Mouse (Mus musculus) yolk sac, embryonic 10.5 days (tissue): ENCODE measurements around the gene Gpr19.

Source experiments
- DNase-seq: peaks from one replicate; pipeline ENCODE4 v3.0.0-alpha.2; 2017; ENCODE audit warnings: low spot score

Gpr19 gene

DNA sequence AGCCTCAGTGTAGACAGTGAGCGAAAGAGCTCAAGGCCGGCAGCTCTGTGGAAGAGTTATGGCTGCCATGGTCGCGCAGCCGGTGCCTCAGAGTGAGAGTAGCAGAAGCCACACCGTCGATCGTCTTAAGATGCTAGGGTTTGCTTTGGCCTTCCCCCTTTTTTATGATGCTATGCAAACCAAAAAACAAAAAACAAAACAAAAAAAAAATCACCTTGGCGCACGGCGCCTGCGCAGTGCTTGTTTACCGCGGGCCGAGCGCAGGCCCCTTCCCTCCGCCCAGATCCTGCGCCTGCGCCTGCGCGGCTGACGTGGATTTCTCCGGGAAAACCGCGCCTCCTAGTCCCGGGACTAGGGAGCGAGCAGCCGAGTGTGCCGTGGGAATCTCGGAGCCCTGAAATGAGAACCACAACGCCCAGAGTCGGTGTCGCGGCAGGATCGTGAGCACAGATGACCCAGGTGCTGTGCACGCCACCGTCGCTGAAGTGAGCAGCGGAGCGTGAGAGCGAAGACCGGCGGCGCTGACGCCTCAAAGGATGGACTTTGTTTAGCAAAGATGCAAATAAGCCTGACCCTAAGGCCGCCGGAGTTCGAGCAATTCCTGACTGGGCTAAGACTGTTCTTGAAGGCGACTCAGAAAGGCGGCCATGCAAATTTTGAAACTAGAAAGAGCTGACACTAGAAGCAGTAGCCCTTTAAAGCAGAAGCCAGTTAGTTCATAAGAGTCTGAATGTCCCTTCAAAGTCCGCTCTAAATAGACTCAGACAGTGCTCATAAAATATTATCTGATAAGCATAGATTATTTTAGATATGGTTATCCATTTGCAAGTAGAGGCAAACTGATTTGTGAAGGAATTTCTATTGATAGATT is at the start of gene Gpr19:
Gene Gpr19 (minus strand): TSS at position 484 of the 871 bp plus-strand sequence.
- DNase-seq = peak; percentile 94

DNA sequence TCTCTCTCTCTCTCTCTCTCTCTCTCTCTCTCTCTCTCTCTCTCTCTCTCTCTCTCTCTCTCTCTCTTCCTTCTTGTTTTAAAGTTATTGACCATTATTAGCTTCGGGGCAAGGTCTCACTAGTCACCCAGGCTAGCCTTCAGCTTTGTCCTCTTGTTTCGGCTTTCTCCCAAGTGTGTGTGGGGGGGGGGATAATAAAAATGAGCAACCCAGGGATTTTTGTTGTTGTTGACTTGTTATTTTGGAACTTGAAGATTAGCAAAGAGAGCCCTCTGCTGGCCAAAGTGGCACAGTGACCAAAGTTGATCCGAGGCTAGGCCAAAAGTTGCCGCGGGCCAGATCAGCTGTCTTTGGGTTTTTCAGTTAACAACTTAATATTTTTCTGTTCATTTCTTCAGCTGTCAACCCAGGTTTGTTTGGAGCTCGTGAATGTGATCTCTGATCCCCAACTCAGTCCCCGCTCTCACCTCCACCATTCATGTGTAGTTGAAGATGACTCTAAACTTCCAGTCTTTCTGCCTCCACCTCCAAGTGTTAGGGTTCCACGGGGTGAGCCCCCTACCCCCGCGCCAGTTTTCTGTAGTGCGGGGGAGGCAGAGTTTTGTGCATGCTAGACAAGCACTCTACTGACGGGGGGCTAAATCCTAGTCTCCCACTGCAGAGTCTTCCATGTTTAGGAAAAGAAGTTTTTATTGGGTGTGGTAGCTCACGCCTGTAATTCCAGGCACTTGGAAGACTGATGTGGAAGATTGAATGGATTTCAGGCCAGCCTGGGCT is 49.1 kb upstream of the Gpr19 start:
- DNase-seq = peak; percentile 46

DNA sequence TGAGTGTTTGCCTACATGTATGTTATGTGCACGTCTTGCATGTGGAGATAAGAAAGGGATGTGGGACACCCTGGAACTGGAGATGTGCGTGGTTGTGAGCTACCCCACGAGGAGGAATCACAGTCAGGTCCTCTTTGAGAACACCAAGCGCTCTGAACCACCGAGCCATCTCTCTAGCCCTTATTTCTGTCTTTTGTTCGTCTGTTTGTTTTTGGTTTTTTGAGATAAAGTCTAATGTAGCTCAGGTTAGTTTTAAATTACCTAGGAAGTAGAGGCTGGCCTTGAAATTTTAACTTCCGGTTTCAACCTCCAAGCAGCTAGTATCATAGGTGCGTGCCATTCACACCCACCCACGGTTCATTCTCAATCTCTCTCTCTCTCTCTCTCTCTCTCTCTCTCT is 48.5 kb upstream of the Gpr19 start:
- DNase-seq = no peak

DNA sequence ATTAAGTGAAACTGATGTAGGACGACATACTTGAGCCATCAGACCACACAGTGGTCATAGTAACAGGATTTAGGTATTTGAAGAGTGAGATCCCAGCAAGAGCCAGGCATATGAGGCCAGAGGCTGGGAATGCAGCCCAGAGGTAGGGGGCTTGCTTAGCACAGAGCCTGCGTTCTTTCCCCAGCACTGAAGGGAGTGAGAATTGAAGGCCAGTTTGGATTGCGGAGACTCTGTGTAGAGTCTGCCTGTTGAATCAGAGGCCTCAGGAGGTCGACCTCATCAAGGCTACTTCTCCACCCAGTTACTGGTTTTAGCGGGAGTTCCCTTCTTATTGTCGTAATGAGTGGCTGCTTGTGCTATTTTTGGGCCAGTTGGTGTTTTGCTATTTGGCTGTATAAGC is 47.7 kb upstream of the Gpr19 start:
- no peak for DNase-seq

DNA sequence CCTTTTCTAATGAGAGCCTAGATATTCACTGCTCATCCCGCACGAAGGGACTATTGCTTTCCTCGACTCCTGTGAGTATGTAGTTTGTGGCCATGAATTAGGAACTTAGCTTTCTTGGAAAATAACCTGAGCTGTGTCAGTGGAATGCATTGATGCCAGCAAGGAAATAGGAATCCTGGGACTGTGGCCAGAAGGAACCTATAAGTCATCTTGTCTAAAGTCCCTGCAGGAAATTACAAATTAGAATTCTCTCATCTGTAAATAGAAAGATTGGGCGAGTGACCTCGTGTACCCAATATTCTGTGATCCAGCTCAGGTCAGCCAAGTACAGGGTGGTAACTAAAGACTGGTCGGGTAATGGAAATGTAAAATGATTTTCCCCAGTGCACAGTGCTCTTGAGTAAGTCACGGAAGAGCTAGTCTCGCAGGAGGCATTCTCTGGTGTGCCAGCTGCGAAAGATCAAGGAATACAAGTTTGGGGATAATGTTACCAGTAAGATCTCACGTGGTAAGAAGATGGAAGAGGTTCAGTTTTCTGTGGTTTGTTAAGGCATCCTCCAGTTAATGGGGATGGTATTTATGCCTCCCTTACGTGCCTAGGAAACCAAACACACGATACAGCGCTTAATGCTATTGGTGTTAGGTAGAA is 45.5 kb upstream of the Gpr19 start:
- DNase-seq = no peak

DNA sequence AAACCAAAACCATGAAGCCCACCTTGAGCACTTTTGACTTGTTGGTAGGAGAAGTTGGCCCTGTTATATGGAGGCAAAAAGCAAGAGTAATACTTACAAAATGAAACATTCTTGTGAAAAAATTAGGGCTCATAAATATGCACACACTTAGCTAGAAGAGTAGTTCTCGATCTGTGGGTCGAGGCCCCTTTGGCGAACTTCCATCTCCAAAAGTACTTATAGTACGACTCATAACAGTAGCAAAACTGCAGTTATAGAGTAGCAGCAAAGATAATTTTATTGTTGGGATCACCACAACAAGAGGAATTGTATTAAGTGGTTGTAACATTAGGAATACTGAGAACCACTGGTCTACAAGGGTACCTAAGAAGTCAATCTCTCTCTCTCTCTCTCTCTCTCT is 41.4 kb upstream of the Gpr19 start:
- no peak for DNase-seq

DNA sequence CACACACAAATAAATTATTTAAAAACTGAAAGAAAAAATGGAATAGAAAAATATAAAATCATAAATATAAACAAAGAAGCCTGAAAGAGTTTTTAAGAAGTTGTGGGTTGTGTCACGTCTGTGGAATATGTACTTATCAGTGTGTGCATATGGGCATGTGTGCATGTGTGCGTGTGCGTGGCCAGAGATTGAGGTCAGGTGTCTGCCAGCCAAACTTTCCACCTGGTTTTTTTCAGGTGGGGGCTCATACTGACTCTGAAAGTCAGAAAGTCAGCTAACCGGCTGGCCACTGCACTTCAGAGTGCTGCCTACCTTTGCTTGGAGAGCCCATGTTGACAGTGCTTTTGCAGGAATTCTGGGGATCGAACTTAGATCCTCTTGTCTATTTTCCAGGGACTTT is 35.9 kb upstream of the Gpr19 start:
- DNase-seq = no peak

DNA sequence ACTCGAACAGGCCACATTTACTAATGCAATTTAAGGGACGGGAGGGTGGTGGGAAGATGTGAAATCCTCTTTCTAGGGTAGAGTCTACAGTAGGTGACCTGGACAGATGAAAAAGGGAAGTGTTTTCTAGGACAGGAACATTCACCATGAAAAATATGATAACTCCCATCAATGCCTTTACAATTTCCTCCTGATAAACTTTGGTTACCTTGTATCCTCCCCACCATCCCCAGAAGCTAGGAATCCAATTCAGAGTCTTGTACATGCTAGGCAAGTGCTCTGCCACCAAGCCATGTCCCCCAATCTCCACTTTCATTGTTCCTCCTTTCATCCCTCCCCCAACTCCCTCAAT is 34.8 kb upstream of the Gpr19 start:
- no peak for DNase-seq

DNA sequence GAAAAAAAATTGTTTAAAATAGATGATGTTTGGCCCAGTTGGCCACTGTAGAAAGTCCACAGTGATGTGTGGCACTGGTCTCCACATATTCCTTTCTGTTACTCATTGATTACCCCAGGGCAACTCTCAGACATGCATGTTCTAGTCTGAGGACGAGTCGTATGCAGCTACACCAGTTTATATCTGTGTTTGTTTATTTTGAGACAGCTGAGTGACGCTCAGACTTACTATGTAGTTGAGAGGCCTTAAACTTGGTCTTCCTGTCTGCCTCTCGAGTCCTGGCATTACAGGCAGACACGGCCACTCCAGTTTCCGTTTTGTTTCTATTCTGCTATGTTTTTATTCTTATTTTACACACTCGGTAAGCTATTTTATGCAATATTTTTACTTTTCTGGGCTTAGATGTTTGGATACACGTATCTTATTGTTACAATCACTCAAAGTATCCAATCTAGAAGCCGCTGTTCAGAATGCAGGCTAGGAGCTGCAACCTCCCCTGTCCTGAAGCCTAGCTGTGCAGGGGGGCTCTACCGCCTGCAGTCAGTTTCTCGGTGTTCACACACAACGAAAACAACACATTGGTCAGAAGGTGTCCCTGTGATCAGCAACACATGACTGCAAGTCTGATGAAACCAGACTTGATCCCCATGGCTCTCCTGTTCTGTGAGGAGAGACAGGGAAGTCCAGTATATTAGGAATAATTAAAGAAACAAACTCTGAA is 34.3 kb upstream of the Gpr19 start:
- no peak for DNase-seq

DNA sequence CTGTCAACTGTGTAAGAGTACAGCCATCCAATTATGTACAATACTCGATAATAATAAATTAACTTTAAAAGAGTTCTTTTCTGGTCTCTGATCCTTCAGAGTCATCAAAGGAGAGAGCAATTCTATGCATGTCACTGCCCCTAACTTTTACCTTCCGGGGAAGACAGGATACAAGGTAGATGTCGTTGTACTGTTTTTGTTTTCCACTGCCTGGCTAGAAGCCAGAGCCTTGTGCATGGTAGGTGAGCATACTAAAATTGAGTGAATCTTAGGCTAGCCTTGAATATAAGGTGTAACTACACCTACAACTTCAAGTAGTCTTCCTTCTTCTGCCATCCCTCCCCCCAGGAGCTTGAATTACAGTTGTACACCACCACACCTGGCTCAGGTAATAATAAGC is 32.8 kb upstream of the Gpr19 start:
- no peak for DNase-seq

DNA sequence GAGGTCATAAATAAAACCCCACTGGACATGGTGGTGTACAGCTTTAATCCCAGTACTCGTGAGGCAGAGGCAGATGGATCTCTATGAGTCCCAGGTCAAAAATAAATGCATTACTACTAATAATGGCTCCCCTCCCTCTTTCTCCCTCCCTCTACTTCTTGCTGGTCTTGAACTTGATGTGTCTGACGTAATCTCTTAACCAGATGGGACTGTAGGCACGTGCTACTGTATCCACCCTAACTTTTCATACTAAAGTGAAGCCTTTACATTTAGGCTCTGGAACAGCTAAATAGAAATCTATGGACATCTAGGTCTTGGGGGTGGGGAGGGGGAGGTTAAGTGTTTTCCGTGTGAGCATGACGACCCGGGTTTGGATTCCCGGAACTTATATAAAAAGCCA is 32.0 kb upstream of the Gpr19 start:
- no peak for DNase-seq

DNA sequence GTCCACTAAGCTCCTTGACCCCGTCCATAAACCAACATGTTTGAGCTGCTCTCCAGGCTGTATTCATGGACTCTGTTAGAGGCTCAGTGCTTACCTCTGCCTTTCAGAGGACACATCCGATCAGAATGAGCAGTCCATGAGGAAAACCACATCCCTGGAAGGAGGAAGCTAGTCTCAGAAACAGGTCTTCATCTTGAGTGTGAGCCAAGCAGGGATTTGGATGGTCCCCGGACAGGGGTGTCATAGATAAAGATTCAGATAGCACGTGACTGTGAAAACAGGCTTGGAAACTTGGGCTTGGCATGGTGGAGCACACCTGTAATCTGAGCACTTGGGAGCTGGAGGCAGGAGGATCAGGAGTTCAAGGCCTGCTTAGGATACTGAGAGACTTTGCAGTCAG is 31.5 kb upstream of the Gpr19 start:
- no peak for DNase-seq

DNA sequence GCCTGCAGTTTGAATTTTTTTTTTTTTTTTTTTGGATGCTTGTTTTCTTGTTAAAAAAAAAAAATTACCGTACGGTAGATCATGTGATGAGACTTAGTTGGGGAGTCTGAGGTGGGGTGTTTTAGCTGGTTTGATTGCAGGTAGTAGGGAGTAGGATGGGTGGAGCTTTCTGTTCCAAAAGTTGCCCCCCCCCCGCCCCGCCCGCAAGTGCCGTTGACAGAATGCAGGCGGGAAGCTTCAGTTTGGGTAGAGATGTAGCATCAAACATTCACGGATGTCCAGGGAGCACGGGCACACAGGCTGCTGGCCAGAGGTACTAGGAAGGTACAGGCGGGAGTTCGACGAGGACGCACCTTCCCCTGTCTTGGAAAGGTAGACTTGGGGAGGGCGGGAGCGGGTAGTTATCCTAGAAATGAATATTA is 30.5 kb upstream of the Gpr19 start:
- no peak for DNase-seq

DNA sequence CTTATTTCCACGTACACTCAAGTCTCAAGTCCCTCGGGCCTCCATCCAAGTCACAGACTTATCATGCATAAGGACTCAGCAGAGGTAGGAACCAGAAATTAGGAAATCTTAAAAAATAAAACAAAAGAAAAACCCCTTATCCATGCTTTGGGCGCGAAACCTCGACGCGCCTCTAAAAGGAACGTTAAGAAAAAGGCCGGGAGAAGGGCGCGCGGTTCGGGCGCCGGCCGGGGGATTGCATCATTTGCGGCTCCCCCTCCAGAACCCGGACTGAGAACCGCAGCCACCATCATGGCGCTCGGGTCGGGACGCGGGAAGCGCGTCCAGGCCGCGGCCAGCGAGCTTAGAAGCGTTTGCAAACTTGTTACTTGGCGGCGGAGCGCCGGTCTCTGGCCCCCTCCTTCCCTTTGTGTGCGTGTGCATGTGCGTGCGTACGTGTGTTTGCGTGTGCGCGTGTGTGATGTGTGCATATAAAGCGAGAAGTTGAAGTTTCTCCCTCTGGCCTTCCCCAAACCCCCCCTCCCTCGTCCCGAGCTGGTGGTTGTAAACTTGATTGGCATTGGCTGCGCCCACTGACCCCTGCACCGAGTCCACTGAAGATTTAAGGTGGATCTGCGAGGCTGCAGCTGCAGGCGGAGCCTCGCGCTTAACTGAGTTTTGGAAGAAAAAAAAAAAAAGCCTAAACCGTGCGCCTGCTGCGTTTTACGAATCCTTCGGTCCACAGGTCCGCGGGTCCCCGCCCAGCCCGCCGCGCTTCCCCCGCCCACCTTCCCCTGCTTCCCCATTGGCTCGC is 29.9 kb upstream of the Gpr19 start:
- DNase-seq = peak; percentile 96

DNA sequence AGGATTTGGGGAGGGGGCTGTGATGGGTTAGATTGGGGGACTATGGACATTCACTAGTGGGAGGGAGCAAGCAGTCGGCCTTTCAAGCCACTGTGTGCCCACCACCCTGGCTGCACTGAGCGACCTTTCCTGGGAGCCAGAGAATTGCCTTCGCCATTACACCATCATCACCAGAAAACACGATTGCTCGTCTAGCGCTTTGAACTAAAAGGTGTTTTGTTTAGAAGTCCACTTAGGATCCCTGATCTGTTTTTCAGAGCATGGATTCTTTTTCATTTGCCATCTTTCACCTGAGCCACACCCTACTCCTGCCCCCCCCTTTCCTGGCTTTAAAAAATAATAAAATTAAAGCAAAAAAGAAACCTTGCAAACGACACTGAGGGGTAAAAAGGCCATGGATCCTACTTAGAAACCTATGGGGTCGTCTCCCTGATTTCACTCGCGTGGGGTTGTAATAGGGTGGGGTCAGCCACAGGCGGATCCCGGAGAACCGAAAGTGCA is 29.3 kb upstream of the Gpr19 start:
- no peak for DNase-seq

DNA sequence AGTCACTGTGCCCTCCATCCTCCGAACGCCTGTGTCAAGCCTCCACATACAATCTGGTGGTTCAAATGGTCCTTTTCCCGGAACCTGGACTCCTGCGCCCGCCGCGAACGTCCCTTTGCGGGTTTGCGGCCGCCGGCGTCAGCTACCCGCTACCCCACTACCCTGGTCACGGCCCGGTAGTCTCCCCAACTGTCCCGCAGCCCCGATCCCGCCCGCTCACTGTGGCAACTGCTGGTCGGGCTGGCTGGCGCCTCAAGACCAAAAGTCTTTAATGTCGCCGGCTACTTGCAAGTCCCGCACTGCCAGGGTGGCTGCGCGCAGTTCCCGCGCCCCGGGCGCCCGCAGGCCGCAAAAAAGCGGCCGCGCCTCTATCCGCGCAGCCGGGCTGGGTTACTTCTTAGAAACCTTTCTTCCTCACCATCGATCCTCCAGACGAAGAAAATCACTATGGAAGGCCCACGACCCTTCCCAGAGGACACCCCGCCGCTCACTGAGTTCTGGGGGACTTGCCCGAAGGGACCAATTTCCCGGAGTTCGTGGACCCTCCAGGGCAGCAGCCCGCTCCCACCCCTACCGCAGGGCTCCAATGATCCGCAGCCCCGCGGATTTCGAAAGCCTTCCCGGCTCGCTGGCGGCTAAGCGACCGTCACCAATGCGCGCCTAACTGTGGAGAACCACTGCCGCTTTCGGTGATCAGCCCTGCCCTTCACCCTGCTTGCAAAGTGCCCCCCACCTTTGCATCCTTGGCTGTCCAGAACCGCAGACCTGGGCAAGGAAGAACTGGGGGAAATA is 28.6 kb upstream of the Gpr19 start:
- peak; percentile 67 for DNase-seq

DNA sequence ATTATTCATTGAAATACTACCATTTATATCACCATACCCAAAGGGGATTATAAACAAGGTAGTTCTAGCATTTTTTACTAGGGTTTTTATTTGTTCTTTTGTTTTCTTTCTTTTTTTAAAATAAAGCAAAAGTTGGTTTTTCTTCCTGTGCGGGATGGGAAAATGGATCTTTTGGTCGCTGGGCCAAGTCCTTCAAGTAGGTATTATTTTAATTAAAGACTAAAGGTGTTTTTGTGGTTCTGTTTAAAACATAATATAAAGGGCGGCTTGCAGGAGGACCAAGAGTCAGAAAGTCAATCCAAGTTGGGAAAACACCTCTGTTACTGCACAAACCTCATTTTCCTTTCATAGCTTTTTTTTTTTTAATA is 27.9 kb upstream of the Gpr19 start:
- DNase-seq = no peak

DNA sequence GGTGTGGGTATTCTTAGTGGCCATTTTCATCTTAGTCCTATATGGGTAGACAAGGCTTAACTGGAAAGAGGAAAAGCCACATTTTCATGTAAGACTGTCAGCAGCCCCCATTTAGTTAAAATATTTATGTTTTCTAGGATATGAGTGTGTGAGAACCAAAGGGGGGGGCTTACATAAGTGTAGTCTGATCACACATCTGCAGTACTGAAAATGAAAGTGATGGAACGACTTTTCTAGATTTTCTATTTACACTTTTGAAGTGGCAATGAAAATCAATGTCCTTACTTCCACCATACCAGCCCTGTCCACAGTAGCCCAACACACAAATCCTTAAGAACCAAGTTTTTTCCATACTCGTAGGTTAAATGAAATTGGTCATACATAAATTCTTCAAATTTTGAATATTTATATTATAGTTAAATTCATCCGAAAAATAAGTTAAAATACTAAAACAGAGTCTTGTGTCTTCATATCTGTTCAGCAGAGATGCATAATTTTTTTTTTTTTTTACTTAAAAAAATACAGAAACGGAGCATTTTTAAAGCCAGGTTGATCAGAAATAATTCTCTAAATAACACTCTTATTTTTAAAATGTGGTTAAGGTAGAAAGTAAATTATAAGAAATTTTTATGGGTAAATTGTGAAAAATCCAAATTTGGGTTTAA is 27.4 kb upstream of the Gpr19 start:
- no peak for DNase-seq

DNA sequence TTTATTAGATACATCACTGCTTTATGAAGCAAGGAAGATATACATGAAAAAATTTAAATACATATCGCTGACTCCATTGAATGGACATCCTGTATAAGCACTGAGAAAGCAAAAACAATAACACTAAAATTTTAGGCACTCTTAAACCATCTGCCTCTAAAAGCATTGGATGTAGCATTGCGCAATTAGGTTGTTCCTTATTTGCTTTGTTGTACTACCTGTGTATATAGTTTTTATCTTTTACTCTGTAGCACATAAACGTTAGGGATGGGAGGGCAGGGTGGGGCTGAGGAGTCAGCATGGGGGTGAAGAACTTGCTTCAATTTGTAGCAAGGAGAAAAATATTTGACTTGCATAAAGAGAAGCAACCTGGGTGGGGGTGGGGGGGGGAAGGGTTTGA is 25.9 kb upstream of the Gpr19 start:
- no peak for DNase-seq

DNA sequence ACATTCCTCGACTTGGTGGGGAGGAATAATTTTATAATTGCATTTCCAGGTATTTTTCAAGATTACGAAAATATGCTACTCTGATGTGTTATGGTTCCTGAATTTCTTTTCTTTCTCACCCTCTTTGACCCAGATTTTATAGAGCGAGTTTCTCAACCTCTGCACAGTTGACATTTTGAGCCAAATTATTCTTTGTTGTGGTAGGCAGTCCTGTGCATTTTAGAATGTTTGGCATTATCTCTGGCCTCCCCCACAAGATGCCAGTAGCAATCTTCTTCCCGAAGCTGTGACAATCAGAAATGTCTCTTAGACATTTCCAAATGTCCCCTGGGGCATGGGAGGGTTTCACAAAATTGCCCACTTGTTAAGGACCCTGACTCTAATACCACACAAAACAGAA is 25.3 kb upstream of the Gpr19 start:
- no peak for DNase-seq
